Mouse (Mus musculus): ENCODE measurements at regions not wholly inside any gene's neighbourhood (a gene's known extent, or its start where the extent isn't known, plus 50 kb on each side); places are given as distances from the start of the nearest gene placed in this dataset.
A peak's percentile ranks its signal among the peaks of the same experiment; 100 is the strongest.

DNA sequence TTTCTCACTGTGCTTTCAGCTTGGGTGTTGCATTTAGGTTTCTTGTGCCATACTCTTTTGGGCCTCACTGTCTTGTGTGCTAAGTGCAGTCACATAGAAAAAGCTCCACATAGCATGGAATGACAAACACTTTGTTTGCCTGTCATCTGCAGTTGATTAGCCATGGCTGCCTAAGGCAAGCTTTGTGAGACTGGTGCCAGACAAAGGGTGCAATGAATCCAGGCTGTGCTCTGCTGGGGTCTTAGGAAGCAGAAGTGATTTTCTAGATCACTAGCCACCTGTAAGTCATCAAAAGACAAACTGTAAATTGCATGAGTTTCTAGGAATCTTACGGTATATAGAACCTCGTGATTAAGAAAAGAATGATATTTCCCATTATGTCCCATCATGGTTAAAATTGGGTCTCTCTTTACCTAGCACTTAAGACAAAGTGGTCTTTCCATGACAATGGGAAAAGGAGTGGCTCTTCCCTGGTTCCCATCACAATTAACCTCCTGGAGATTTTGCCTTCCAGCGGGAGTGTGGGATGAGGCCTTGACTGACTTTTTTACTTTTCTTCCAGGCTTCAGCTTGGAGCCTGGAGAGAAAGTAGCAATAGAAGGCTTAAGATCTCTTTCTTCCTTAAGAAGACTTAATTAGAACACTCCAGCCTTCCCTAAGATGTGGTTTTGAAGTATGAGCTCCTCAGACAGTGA lies 144.2 kb upstream of the Ntf3 start:
- TF ChIP-seq CTCF (IDR thresholded peaks at IDR 0.05) = no peak
- H3K27me3 ChIP-seq = no peaks in the 10 kb centered on the region
- ATAC-seq = peak; percentile 41
- ChIA-PET CTCF (interaction anchor here (1.1 kb wide), 2 partner anchors 9 to 25 kb away, joined by 3 read pairs; no protein-coding TSS in a partner anchor), POLR2A (no interaction called here)
- in situ Hi-C loops (cut with MboI; ENCODE audit: low pct_unique_long_range_greater_than_20kb) = no loop called here
- peak; percentile 67 for DNase-seq (ENCODE audit: low read depth, low spot score)

DNA sequence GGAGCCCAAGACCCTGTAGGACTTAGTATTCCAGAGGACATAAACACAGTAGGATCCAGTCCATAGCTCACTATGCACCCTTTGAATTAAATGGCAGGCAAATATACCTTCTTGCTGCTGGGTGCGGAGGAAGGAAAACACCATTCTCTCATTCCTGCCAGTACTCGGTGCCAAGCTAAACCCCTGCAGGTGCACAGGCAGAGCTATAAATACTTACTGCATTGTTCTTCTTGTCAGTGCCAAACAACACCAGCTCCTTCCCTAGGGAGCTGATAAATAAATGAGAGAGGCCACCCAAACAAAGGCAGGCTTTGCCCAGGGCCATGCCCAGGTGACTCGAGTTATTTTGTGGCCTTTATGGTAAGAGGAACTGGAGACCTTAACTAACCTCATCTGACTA lies 136.4 kb upstream of the Ntf3 start:
- in situ Hi-C loops (cut with MboI; ENCODE audit: low pct_unique_long_range_greater_than_20kb) = no loop called here
- ChIA-PET POLR2A (no interaction called here), CTCF (no interaction called here)
- H3K27me3 ChIP-seq = no peaks in the 10 kb centered on the region
- ATAC-seq (no peak), DNase-seq (ENCODE audit: low read depth, low spot score) (no peak)
- TF ChIP-seq CTCF (IDR thresholded peaks at IDR 0.05) = no peak

DNA sequence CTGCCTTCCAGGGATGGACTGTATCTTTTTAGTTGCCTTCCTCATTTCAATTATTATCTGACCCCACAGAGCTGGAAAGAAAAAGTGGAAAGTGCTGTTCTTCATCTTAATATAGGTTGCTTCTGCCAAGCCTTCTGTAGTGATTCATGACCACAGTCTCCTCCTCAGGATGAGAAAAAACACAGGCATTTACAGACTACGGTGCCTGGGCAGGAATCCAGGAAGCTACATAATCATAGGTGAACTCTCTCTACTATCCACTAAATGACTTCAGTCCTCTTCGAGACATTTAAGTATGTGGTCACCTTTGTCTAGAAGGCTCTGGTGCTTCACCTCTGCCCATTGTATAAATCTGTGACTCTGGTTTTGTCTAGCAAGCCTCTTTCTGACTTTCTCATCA lies 124.9 kb upstream of the Ntf3 start:
- no peak for ATAC-seq
- H3K27me3 ChIP-seq = peaks cover 3% of the 10 kb centered on the region
- in situ Hi-C loops (cut with MboI; ENCODE audit: low pct_unique_long_range_greater_than_20kb) = no loop called here
- no peak for TF ChIP-seq CTCF (IDR thresholded peaks at IDR 0.05)
- ChIA-PET CTCF (no interaction called here), POLR2A (no interaction called here)
- no peak for DNase-seq (ENCODE audit: low read depth, low spot score)

DNA sequence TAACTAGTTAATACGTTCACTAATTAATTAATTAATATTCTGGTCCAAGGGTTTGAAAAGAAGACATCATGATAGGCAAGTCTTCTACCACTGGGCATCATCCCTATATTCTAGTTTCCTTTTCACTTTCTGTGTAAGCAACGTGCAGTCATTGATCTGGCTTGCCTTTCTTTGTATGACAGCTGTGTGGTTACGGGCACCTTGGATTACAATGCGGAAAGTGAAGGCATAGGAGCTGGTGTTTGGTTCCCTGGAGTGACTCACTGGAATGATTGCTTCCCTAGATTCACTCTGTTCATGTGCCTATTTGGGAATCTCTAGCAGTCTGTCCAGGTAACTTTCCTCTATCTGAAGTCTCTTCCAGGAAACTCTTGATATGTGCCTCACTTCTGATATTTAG lies 120.5 kb upstream of the Ntf3 start:
- DNase-seq (ENCODE audit: low read depth, low spot score) (no peak), ATAC-seq (no peak)
- in situ Hi-C loops (cut with MboI; ENCODE audit: low pct_unique_long_range_greater_than_20kb) = no loop called here
- CTCF ChIA-PET = no interaction called here
- TF ChIP-seq CTCF (IDR thresholded peaks at IDR 0.05) = no peak
- POLR2A ChIA-PET = no interaction called here
- H3K27me3 ChIP-seq = no peaks in the 10 kb centered on the region

DNA sequence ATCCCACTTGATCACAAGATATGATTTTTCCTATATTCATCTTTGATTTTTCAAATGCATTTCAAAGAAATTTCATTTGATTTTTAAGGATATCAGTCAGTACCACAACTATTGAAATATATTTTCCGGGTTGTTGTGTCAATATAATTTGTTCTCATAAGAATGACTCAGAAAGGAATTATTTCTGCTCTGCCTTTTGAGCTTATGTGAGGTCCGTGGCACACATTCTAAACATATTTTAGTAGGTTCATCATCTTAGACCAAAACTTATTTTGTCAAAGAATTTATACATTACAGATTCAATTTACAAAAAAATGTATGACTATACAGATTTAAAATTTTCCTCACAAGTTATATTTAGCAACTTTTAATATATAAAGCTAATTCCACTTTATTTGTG lies 119.5 kb upstream of the Ntf3 start:
- ATAC-seq = no peak
- no peaks in the 10 kb centered on the region for H3K27me3 ChIP-seq
- no peak for TF ChIP-seq CTCF (IDR thresholded peaks at IDR 0.05)
- ChIA-PET CTCF (interaction anchor here (1.1 kb wide), 1 partner anchor 24 kb away, joined by 3 read pairs; no protein-coding TSS in a partner anchor), POLR2A (no interaction called here)
- in situ Hi-C loops (cut with MboI; ENCODE audit: low pct_unique_long_range_greater_than_20kb) = no loop called here
- DNase-seq (ENCODE audit: low read depth, low spot score) = no peak

DNA sequence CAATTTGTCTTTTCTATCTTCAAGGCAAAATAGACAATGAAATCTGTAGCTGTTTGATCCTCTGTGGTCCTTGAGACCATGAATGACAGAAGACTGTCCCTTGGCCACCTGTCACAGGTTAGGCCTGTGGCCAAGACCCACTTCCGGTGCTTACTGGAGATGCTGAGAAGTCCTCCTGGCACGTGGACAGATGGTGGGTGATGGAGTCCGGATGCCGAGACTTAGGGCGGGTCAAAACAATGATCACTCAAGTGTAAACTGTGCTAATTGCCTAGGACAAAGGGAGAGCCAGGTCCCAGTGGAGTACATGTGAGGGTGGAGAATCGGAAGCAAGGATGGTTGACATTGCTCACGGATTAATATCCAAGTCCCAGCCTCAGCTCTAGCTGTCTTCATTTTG lies 117.7 kb upstream of the Ntf3 start:
- ATAC-seq (no peak), DNase-seq (ENCODE audit: low read depth, low spot score) (no peak)
- TF ChIP-seq CTCF (IDR thresholded peaks at IDR 0.05) = no peak
- ChIA-PET POLR2A (no interaction called here), CTCF (no interaction called here)
- in situ Hi-C loops (cut with MboI; ENCODE audit: low pct_unique_long_range_greater_than_20kb) = no loop called here
- no peaks in the 10 kb centered on the region for H3K27me3 ChIP-seq

DNA sequence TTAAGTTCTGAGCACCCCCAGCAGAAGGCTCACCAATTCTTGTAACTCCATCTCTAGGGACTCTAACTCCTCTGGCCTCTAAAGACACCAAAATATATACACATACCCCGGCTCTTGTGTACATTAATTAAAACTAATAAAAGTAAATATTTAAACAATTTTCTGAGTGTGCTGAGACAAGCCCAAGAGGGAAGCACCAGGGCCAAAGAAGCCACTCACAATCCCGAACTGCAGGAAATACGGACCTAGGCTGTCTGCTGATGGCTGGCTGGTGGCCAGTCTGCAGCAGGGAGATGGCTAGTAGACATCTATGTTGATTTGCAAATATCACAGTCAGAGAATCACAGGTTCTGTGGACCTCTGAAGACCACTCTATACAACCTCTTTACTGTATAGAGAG lies 113.6 kb upstream of the Ntf3 start:
- in situ Hi-C loops (cut with MboI; ENCODE audit: low pct_unique_long_range_greater_than_20kb) = no loop called here
- CTCF ChIA-PET = no interaction called here

DNA sequence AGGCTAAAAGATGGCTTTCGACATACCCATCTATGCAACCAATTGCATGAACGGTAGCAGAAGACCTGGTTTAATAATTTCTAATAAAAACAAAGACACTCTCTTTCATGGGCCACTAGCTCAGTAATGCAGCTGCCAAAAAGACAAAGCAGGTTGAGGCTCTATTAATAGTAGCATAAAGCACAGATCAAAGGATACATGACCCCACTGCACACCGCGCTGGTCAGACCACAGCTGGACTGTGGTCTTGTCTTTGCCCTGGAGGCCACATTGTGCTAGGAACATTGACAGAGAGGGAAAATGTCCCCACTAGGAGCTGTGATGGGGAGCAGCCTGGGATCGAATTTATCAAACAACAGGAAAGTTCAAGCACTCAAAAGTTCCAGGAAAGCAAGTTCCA lies 79.3 kb upstream of the Ntf3 start:
- no peaks in the 10 kb centered on the region for H3K27me3 ChIP-seq
- ChIA-PET POLR2A (no interaction called here), CTCF (no interaction called here)
- ATAC-seq (peak; percentile 39), DNase-seq (ENCODE audit: low read depth, low spot score) (peak; percentile 28)
- in situ Hi-C loops (cut with MboI; ENCODE audit: low pct_unique_long_range_greater_than_20kb) = no loop called here
- no peak for TF ChIP-seq CTCF (IDR thresholded peaks at IDR 0.05)

More for the DNA sequence above, 113.6 kb upstream of the Ntf3 start:
- no peaks in the 10 kb centered on the region for H3K27me3 ChIP-seq
- POLR2A ChIA-PET = no interaction called here
- no peak for DNase-seq (ENCODE audit: low read depth, low spot score)
- no peak for TF ChIP-seq CTCF (IDR thresholded peaks at IDR 0.05)
- no peak for ATAC-seq

DNA sequence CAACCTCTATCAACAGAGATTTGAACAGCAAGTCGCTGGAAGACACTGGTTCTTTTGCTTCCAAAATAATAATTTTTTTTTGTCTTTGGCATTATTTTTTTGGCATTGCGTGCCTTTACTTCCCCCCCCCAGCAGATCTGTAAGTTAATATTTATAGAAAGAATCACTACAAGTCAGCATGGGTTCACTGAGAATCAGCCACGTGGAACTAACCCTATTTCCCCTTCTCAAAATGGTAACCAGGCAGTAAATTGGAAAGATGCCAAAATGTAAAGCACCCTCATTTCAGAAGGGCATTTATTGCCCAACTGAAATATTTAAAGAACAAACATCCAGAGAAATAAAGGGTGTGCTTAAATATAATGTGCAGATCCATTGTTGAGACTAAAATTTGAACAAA lies 78.7 kb upstream of the Ntf3 start:
- no peaks in the 10 kb centered on the region for H3K27me3 ChIP-seq
- ATAC-seq (no peak), DNase-seq (ENCODE audit: low read depth, low spot score) (peak; percentile 50)
- no peak for TF ChIP-seq CTCF (IDR thresholded peaks at IDR 0.05)
- ChIA-PET CTCF (no interaction called here), POLR2A (no interaction called here)
- in situ Hi-C loops (cut with MboI; ENCODE audit: low pct_unique_long_range_greater_than_20kb) = no loop called here

DNA sequence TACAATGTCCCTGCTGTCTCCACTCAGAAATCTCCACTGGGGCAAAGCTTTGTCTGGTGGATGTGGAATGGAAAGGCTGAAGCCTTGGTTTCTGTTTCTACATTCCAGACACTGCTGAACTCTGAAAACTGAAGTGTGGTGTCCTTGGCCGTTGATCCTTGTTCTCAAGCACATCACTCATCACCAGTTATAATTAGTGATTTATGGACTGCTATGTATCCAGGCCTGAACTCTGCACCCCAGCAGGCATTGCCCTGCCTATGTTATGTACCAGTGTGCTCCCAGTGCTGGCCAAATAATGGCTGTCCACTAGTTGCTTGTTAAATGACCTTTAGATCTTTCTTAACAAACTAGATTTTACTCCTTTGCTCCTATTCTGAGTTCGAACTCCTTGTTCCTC lies 75.6 kb upstream of the Ntf3 start:
- DNase-seq (ENCODE audit: low read depth, low spot score) (no peak), ATAC-seq (no peak)
- POLR2A ChIA-PET = no interaction called here
- no peak for TF ChIP-seq CTCF (IDR thresholded peaks at IDR 0.05)
- CTCF ChIA-PET = no interaction called here
- in situ Hi-C loops (cut with MboI; ENCODE audit: low pct_unique_long_range_greater_than_20kb) = no loop called here
- H3K27me3 ChIP-seq = no peaks in the 10 kb centered on the region

DNA sequence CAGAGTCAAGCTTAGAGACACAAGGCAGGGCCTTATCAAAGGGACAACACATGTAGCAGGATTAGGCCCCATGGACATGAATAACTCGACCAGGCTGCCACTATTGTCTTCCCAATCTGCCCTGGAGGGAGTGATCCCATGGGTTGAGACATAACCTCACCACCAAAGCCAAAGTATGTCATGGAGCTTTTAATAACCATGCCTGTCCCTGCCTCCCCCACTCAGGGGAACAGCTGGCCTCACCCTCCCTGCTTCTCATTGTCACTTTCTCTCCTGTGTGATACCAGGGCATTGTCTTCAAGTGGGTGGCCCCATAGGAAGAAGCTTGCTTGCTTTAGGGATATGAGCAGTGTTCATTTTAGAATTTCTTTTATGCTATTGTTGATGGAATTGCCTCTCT lies 73.5 kb upstream of the Ntf3 start:
- DNase-seq (ENCODE audit: low read depth, low spot score) (no peak), ATAC-seq (no peak)
- CTCF ChIA-PET = interaction anchor here (1.0 kb wide), 1 partner anchor 16 kb away, joined by 3 read pairs; no protein-coding TSS in a partner anchor
- in situ Hi-C loops (cut with MboI; ENCODE audit: low pct_unique_long_range_greater_than_20kb) = no loop called here
- H3K27me3 ChIP-seq = no peaks in the 10 kb centered on the region
- no peak for TF ChIP-seq CTCF (IDR thresholded peaks at IDR 0.05)
- POLR2A ChIA-PET = no interaction called here
